Mouse (Mus musculus) MEL (cell line): ENCODE measurements around the gene Tnrc6c.

ENCODE experiments used
- BHLHE40 ChIP-seq: IDR thresholded peaks from 2 replicates; pipeline ENCODE4 v1.6.1; 2012; ENCODE audit warnings: low read depth, mild to moderate bottlenecking, inconsistent platforms, low read length, improper control_type of control experiment, borderline replicate concordance
- CTCF ChIP-seq, 3 experiments: IDR thresholded peaks in 2 of 3; conservative IDR thresholded peaks in 1 of 3; 2 replicates each; pipeline ENCODE4 v1.5.1; 2011 to 2012; ENCODE audit warnings: low read length in 3 of 3, low read depth in 2 of 3, mild to moderate bottlenecking in 2 of 3, improper control_type of control experiment in 1 of 3, inconsistent platforms in 1 of 3, mixed read lengths in 1 of 3, moderate library complexity in 1 of 3; ENCODE audit not compliant: control insufficient read depth in 1 of 3, insufficient read depth in 1 of 3, poor library complexity in 1 of 3, severe bottlenecking in 1 of 3
- EP300 ChIP-seq, 2 experiments: IDR thresholded peaks; 2 replicates each; pipeline ENCODE4 v1.6.1; 2011; ENCODE audit warnings: improper control_type of control experiment in 2 of 2, low read length in 2 of 2, low read depth in 1 of 2, mild to moderate bottlenecking in 1 of 2
- MAX ChIP-seq: IDR thresholded peaks from 2 replicates; pipeline ENCODE4 v1.6.1; 2011; ENCODE audit warnings: low read length, improper control_type of control experiment
- MEF2A ChIP-seq: IDR thresholded peaks from 2 replicates; pipeline ENCODE4 v1.6.1; 2014; ENCODE audit warnings: low read depth, mild to moderate bottlenecking, inconsistent platforms, low read length, improper control_type of control experiment; ENCODE audit not compliant: poor library complexity, insufficient replicate concordance, severe bottlenecking; ENCODE audit errors: extremely low read depth
- SIN3A ChIP-seq: IDR thresholded peaks from 2 replicates; pipeline ENCODE4 v1.6.1; 2012; ENCODE audit warnings: low read length, improper control_type of control experiment, inconsistent platforms
- ZMIZ1 ChIP-seq: IDR thresholded peaks from 2 replicates; pipeline ENCODE4 v1.6.1; 2012; ENCODE audit warnings: low read depth, mild to moderate bottlenecking, inconsistent platforms, low read length, improper control_type of control experiment, moderate library complexity

DNA sequence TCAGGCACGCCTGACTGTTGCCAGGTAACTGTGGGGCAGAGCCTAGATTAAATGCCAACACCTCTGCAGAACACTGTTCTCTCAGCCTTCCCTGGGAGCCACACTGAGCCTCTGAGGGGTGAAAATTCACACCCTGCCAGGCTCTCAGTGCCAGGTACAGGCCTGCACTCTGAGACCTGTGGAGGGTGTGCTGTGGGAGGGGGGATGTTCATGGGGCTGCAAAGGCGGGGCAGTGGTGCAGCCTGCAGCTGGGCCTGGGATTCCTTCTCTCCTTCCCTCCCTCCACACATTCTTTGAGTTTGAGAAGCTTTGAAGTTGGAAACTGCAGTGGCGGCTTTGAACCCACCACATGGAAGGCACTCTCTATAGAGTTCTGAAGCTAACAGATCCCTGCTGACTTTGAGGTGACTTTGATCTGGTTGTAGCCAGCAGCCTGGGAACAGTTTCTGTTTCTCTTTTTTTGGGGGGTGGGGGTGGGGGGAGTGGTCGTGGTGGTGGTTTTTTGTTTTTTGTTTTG, 140.0 kb downstream of the Tnrc6c start:
- TF ChIP-seq BHLHE40: no peak
- TF ChIP-seq MAX: no peak
- no peak for TF ChIP-seq EP300 (IDR thresholded peaks at IDR 0.05; ENCODE audit: low read depth in 1 of 2, low read length in 2 of 2)
- no peak for TF ChIP-seq ZMIZ1
- no peak for TF ChIP-seq CTCF (IDR thresholded peaks at IDR 0.05 in 2 of 3, conservative IDR thresholded peaks at IDR 0.05 in 1 of 3; ENCODE audit: control insufficient read depth in 1 of 3, insufficient read depth in 1 of 3, low read depth in 2 of 3, low read length in 3 of 3, poor library complexity in 1 of 3, severe bottlenecking in 1 of 3)
- no peak for TF ChIP-seq MEF2A
- TF ChIP-seq SIN3A: no peak
